Mouse (Mus musculus) embryo, embryonic 11.5 days (tissue): ENCODE results near the gene Rad51d.
"Not testable (repeated sequence)": the region's sequence is repeated elsewhere in the genome, so short reads cannot be mapped to it uniquely, and the experiment has no call there.

Experiments
- DNase-seq: peaks from one replicate; pipeline ENCODE4 v3.0.0-alpha.2; 2012; ENCODE audit warnings: low read depth, low spot score

Rad51d gene

DNA sequence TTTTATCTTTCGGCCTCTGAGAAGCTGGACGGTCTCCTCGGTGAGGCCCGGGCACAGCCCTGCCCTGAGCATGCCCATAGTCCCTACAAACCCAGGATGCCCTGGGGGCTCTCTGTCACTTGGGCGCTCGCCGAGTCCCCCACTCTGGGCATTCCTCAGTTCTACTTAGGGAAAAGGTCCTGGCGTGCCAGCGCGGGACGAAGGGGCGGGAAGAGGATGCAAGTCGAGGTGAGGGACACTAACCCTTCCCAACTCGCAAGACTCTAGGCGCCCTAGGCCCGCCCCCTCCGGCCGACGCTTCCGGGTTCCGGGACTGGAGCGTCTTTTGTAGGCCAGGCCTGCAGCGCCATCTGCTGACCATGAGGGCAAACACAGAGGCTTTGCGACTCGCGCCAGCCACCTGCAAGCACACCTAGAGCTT is at the start of gene Rad51d:
TSS of gene Rad51d (minus strand) at position 273 of the 421 bp plus-strand sequence.
- peak; percentile 91 for DNase-seq

DNA sequence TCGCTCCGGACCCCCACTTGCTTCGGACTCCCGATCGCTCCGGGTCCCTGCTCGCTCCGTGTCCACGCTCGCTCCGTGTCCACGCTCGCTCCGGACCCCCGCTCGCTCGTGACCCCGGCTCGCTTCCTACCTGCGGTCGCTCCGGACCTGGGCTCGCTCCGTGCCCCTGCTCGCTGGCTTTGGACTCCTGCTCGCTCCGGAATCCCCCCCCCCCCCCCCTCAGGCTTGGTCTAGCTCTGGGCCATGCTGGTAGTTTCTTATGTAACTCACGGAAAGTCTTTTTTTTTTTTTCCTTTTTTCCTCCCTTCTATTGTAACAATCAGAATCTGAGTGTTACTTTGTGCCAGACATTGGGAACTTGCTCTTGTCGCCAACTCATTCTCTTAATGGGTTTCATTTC is 42.8 kb upstream of the Rad51d start:
- no peak for DNase-seq

DNA sequence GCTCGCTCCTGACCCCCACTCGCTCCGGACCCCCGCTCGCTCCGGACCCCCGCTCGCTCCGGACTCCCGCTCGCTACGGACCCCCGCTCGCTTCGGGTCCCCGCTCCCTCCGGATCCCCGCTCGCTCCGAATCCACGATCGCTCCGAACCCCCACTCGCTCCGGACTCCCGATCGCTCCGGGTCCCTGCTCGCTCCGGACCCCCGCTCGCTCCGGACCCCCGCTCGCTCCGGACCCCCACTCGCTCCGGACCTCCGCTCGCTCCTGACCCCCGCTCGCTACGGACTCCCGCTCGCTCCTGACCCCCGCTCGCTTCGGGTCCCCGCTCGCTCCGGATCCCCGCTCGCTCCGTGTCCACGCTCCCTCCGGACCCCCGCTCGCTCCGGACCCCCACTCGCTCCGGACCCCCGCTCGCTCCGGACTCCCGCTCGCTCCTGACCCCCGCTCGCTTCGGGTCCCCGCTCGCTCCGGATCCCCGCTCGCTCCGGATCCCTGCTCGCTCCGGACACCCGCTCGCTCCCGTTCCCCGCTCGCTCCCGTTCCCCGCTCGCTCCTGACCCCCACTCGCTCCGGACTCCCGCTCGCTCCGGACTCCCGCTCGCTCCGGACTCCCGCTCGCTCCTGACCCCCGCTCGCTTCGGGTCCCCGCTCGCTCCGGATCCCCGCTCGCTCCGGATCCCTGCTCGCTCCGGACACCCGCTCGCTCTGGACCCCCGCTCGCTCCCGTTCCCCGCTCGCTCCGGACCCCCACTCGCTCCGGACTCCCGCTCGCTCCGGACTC is 41.4 kb upstream of the Rad51d start:
- not testable (repeated sequence) for DNase-seq

DNA sequence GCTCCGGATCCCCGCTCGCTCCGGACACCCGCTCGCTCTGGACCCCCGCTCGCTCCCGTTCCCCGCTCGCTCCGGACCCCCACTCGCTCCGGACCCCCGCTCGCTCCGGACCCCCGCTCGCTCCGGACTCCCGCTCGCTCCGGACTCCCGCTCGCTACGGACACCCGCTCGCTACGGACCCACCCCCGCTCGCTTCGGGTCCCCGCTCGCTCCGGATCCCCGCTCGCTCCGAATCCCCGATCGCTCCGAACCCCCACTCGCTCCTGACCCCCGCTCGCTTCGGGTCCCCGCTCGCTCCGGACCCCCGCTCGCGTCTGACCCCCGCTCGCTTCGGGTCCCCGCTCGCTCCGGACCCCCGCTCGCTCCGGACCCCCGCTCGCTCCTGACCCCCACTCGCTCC is 40.7 kb upstream of the Rad51d start:
- DNase-seq: not testable (repeated sequence)

DNA sequence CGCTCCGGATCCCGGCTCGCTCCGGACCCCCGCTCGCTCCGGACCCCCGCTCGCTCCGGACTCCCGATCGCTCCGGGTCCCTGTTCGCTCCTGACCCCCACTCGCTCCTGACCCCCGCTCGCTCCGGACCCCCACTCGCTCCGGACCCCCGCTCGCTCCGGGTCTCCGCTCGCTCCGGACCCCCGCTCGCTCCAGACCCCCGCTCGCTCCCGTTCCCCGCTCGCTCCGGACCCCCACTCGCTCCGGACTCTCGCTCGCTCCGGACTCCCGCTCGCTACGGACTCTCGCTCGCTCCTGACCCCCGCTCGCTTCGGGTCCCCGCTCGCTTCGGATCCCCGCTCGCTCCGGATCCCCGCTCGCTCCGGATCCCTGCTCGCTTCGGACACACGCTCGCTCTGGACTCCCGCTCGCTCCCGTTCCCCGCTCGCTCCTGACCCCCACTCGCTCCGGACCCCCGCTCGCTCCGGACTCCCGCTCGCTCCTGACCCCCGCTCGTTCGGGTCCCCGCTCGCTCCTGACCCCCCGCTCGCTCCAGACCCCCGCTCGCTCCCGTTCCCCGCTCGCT is 40.1 kb upstream of the Rad51d start:
- DNase-seq: not testable (repeated sequence)

DNA sequence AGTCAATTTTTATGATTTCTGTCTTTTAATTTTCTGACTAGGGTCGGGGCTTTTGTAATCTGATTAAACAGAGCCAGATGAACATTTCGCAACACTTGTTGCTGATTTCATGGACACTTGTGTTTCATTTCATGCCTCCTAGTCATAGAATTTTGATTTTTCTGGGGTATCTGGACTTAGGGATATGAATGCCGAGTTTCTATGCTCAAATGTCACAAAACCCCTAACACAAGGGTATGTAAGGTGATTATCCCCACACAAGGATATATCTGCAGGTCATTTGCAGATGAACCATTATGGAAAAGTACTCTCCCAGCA is 39.2 kb upstream of the Rad51d start:
- DNase-seq: no peak

DNA sequence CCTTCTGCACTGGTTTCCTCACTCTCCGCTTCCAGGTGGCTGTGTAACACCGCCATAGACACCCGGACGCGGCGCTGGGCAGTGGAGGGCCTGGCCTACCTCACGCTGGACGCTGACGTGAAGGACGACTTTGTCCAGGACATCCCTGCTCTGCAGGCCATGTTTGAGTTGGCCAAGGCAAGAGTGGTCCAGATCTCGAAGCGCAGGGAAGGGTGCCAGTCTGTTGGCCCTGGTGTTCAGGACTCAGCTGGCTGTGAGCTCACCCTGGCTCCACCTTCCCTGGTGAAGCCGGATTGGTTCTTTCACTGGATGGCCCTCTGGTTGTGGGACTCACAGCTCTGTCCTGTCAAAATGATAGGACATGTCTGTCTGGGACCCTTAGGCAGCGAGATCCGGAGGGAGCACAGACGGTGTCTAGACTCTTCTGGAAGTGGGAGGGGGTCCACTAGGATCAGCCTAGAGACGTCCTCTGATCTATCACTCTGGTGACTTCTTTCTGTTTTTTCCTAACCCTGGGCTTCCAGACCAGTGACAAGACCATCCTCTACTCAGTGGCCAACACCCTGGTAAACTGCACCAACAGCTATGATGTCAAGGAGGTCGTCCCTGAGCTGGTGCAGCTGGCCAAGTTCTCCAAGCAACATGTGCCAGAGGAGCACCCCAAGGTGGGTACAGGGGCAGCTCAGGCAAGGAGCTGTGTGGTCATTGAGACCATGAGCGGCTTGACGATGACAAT is 38.7 kb upstream of the Rad51d start:
- DNase-seq: no peak

DNA sequence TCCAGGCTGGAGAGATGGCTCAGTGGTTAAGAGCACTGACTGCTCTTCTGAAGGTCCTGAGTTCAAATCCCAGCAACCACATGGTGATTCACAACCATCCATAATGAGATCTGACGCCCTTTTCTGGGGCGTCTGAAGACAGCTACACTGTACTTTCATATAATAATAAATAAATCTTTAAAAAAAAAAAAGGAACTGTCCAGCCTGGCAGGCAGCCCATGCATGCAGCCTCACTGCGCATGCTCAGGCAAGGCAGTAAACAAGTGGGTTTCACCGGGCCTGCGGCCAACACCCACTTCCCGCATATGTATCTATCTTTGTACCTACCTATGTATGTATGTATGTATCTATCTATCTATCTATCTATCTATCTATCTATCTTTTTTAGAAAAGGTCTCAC is 33.5 kb upstream of the Rad51d start:
- not testable (repeated sequence) for DNase-seq

DNA sequence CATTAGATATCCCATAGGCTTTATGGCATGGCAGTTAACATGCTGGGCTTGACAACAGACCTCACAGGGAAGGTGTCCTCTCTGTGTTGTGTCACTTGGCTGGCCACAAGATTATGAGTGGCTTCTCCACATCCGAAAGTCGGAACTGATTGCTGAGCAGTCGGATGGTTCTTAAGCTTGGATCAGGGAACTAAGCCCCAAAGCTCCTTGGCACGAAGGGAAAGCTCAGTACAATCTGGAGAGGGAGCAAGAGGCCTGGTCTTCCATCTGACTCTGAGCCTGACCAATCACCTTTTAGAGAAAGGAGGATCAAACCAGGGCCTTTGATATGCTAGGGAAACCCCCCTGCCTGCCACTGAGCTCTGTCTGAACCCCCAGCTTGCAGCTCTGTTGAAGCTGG is 31.3 kb upstream of the Rad51d start:
- no peak for DNase-seq

DNA sequence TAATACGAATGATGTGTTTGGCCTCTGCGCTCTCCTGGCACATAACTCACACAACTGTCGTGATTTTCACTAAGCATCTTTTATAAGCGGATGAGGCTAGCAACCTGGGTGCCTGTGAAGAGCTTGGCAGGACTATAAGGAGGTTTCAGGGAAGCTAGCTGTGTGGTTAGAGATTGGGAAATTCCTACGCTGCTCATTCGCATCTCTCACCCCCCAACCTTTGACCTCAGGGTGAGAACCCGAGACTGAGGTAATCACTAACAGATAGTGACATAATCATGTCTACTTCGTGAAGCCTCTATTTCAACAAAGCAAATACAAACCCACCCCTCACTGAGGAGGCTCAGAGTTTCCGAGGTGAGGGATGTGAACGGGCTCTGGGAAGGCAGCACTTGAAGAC is 30.4 kb upstream of the Rad51d start:
- no peak for DNase-seq

DNA sequence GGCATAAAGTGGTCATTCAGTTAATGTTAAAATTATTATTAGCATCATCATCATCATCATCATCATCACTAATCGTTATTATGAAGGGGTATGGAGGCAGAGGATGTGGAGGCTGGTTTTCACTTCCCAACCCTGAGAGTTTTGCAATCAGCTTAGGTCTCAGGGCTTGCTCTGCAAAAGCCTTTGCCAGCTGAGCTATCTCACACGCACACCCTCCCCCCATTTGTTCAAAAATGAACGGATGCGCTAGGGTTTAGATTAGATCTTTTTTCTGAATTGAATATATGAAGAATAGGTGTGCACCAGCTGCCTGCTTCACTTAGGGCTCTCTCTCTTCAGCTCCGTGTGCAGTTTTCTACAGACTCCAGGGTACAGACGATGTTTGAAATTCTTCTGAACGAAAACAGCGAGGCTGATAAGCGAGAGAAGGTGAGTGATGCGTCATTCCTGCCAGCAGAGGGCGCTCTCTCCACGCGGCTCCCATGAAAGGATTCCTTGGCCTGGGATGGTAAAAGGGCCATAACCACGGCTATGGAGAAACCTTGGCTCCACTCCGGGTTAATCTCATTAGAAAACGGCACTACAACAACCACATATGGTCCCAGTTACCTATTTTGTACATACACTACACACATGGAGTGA is 24.4 kb upstream of the Rad51d start:
- DNase-seq: peak; percentile 76

DNA sequence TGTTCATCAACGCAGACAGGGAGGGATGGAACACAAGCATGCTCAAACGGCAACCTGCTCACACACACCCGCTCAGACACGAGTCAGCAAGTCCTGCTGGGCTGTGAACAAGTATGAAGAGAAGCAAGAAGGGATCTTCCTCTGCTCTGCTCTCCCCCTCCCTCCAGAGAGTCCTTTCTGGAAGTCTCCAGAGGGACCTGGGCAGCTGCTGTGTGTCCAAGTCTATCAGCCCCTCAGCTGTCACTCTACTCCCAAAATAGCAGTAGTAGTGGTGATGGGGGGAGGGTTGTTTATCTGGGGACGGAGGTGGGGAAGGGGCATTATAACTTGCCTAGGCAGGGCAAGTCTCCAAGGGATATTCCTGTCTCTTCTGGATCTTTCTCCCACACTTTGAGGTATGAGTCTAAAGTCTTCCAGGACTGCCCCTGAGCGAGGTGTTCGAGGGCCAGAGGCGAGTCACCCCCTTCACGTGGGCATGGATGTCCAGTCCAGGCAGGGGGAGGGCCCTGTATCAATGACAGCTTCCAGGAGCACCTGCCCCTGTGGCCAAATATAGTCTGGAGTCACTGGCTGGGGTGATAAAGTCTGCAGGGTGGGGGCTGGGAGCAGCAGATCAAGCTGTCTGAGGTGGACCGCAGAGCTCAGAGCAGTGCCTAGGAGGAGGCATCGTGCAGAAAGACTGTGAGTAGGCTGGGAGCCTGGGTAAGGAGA is 20.4 kb upstream of the Rad51d start:
- DNase-seq: no peak

DNA sequence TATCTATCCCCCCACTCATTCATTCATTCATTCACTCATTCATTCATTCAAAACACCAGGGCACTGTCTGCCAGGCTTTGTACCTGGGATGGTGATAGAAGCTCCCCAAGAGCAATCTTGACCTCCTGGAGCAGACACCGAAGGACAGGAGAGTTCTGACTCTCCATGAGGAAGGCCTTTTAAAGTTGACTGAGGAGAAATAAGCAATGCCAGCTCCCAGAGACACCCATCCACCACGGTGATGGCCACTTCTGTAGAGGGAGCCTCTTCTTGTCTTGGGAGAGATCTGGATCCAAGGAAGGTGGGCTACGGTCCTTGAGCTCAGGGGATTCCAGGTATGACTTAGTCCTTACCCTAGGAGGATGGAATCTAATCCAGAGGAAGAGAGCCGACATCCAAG is 19.8 kb upstream of the Rad51d start, which contains the start of gene Unc45b:
TSS of gene Unc45b (plus strand) at position 301 of the 400 bp plus-strand sequence.
- DNase-seq: no peak

DNA sequence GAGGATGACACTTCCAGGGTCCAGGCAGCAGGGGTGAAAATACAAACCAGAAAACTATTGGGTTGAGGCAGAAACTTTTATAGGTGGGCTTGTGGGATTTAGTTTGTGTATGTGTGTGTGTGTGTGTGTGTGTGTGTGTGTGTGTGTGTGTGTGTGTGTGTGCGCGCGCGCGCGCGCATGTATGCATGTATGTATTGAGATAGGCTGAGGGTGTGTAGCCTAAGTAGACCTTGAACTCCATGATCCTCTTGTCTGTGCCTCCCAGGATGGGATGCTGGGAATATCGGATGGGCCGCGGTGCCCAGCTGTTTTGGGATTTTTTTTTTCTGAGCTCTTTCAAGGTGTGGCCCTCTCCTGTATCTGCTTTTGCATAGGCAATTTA is 18.2 kb upstream of the Rad51d start:
- DNase-seq: no peak

DNA sequence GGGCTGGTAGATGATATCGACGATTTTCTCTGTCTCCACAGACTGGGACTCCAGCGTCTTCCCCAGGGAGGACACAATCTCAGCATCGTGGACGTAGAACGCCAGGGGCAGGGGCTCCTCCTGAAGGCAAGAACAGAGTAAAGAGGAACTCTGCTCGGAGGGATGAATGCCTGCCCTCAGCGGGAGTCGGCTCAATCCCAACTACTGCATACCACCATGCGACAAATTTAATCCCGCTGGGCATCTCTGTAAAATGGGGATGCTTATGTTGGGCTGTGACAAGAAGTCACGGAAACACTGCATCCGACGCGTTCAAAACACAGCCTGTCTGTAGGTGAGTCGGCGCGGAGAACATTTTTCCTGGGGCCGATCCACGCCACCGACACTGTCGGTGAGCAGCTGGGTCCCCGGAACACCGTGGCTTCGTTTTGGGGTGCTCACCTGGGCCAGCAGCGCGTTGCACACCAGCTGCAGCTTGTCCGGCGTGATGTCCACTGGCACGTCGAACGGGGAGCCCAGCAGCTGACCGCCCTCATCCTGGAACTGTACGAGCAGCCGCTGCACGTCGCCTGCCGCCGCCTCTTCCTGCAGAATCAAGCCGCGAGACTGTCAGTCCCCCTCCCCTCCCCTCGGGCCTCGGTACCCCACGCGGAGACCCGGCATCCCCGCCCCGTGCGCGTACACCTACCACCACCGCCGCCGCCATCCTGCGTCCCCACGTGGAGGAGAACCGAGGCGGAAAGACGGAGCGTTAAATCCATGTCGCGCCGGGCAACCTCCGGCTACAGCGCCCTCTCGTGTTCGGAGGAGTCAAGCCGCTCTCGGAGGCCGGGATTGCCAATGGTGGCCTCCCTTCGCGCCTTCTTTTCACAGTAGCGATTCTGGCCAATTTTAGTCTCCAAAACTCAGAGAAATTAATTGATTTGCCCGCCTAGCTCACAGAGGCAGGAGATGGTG is 17.5 kb upstream of the Rad51d start, which contains the start of gene Nle1:
TSS of gene Nle1 (minus strand) at position 761 of the 957 bp plus-strand sequence.
- DNase-seq: peak; percentile 87

DNA sequence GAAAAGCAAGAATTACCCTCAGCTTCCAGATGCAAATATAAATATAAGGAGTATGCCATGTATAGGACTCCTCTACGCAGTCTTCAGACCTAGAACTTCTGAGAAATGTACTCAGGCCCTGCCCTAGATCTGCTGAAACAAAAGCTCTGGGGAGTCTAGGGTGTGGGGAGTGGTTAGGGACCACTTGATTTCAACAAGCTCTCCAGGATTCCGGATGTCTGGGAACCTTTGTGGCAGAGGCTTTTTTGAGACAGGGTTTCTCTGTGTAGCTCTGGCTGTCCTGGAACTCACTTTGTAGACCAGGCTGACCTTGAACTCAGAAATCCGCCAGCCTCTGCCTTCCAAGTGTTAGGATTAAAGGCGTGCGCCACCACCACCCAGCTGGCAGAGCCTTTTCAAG is 15.4 kb upstream of the Rad51d start:
- no peak for DNase-seq

DNA sequence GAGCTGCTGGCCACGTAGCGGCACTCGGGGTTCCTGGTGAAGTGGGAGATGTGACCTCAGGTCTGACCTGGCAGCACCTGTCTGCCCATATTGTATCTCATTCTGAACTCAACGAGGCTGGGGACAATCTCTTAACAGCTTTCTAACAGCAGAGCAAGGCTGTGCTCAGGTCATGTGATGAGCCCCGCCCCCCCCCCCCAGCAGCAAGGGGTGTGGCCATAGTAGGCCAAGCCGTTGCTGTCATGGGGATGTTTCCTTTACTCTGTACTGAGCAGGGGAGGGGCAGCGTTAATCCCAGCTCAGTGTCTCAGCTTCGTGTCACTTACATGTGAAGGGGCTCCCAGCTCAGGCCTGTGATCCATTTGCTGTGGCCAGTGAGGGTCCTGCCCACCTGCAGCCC is 14.5 kb upstream of the Rad51d start:
- no peak for DNase-seq

DNA sequence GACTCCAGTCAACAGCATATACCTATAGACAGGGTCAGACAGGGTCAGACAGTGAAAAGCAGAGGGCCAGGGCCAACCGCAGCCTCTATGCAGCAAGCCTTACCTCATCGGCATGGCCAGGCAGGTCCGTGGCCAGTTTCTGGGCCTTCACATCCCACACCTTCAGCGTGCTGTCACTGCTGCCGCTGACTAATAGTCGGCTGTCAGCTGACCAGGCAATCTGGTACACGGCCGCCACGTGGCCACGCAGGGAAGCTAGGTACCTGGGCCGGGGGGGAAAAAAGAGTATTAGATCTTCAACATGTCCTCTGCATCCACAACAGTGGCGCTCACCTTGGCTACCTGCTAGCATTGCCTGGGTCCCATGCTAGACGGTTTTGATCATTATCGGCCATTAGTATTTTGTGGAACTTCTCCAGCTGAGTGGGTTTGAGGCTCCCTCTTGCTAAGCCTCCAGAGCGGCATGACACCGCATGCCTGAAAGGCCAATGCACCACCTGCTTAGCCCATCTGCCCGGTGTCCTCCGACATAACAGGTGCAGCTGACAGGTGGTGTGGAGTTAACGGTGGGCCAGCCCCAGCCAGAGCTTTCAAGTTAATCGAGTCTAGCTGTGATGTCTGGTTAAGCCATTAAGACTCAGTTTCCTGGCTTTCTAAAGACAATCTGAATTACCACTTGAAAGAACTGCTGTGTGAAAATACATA is 11.3 kb upstream of the Rad51d start:
- no peak for DNase-seq

DNA sequence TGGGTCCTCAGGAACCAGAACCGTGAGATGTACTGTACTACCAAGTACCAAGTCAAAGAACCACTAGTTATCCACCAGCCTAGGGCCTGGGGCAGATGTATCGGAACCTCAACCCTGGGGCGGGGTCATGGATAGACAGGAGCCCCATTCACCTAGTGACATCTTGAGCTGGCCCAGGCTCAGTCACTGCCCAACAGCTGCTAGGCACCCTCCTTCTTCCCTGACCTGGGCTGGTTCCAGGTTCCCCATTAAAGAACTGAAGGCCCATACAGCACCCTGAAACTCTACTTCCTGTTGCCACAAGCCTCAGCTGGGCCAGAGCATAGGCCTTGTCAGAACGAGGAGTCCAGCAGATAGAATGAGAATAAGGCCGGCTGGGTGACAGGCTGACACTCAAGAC is 9.3 kb upstream of the Rad51d start:
- DNase-seq: no peak

DNA sequence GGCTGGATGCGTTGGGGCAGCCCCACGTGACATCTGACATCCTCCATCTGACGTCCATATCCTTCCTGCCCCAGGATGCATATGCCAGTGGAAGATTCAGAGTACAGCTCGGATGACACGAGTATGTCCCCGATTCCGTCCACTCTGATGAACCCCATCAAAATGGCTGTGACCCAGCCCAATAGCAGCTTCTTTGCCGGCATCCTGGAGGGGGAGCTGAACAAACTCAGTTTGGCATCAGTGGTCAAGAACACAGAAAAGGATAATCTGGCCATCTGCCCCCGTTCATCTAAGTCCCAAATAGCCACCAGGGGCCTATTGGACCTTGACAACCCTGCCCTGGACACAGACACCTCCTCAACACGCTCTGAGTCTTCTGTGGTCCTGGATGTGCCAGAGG is 7.1 kb upstream of the Rad51d start:
- no peak for DNase-seq
